Mouse (Mus musculus): ENCODE measurements around the gene Lrrc46.

Gene Lrrc46

GRCm38 (mm10) chr11:97050944-97051586, 9.9 kb upstream of the Lrrc46 start:
- in situ Hi-C loops (cut with MboI; ENCODE audit: low pct_unique_long_range_greater_than_20kb in 1 of 2, low sequenced_read_pairs in 2 of 2, unreplicated experiment in 1 of 2): no loop called here

DNA sequence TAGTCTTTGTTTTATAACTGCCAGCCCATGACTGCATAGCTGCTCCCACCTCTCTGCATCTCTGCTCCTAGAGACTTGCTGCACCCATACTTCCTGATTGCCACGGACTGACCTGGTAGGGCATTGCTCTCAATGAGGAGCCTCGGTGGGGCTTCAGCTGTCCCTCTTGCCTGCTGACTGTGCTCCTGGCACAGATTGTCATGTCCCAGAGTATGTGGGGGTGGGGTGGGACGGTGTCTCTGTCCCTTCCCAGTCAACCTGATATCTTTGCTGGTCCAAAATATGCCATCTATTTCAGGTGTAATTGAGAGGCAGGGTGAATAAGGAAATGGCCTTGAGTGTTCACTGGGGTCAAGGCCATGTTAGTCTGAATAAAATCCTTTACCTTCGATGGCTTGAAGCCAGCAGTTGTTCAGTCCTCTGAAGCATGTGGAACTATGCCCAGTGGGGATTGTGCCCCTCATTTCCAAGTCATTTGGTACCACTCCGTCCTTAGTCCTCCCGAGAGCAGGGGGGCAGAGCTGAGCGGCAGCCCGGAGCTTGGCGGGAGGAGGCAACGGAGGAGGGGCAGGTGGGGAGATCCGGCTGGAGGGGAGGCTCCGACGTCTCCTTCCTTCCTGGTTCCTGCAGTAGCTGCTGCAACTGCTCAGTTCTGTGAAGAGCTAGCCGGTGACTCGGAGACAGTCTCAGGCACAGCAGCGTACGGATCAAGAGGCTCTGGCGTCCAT, 9.2 kb upstream of the Lrrc46 start, which contains the start of gene Osbpl7:
Osbpl7 (plus strand) TSS at position 413 of the 728 bp plus-strand sequence.
- in situ Hi-C loops (cut with MboI; ENCODE audit: low pct_unique_long_range_greater_than_20kb in 1 of 2, low sequenced_read_pairs in 2 of 2, unreplicated experiment in 1 of 2): no loop called here

DNA sequence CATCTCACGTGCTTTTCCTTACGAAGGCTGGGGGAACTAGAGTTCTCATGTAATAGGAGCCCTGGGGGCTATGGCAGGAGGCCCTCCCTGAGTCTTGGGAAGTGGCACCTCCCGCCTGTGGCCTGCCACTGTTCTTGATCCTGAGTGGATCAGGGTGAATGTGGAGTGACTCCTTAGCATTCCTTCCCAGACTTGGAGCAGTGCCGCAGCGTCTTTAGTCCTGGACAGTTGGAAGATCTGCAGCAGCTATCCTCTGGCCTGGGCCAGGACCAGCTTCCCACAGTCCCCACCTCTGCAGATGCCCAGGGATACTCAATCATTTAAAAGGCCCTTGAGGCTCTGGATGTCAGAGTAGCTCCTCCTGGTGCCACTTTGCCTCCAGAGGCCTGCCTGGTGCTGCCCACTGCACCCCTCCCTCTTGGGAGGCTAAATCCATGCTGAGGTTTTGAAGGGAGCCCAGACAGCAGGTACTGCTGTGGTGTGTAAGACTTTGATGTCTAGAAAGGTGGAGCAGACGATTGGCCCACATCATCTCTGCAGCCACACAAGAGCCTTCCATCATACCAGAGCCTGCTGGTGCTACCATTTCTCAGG, 8.4 kb upstream of the Lrrc46 start:
- in situ Hi-C loops (cut with MboI; ENCODE audit: low pct_unique_long_range_greater_than_20kb in 1 of 2, low sequenced_read_pairs in 2 of 2, unreplicated experiment in 1 of 2): no loop called here

- in situ Hi-C loops (cut with MboI; ENCODE audit: low pct_unique_long_range_greater_than_20kb in 1 of 2, low sequenced_read_pairs in 2 of 2, unreplicated experiment in 1 of 2): no loop called here
These were observed 7.0 kb upstream of the Lrrc46 start for GRCm38 (mm10) chr11:97048090-97048650.

DNA sequence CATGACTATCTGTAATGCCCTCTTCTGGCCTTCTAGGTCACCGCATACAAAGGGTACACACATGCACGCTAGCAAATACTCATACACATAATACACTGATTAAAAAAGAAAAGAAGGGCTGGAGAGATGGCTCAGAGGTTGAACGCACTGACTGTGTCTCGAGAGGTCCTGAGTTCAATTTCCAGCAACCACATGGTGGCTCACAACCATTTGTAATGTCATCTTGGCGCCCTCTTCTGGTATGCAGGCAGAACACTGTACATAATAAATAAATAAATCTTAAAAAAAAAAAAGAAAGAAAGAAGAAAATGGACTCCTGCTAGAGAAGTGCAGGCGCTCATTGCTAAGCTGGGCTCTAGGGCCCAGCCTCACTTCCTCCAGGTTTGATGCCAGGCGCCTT, 4.7 kb upstream of the Lrrc46 start:
- in situ Hi-C loops (cut with MboI; ENCODE audit: low pct_unique_long_range_greater_than_20kb in 1 of 2, low sequenced_read_pairs in 2 of 2, unreplicated experiment in 1 of 2): no loop called here

GRCm38 (mm10) chr11:97044902-97045301, 3.7 kb upstream of the Lrrc46 start:
- in situ Hi-C loops (cut with MboI; ENCODE audit: low pct_unique_long_range_greater_than_20kb in 1 of 2, low sequenced_read_pairs in 2 of 2, unreplicated experiment in 1 of 2): no loop called here

GRCm38 (mm10) chr11:97040301-97041021, 746 bp downstream of the Lrrc46 start:
- in situ Hi-C loops (cut with MboI; ENCODE audit: low pct_unique_long_range_greater_than_20kb in 1 of 2, low sequenced_read_pairs in 2 of 2, unreplicated experiment in 1 of 2): no loop called here

GRCm38 (mm10) chr11:97038881-97039280, 2.3 kb downstream of the Lrrc46 start:
- in situ Hi-C loops (cut with MboI; ENCODE audit: low pct_unique_long_range_greater_than_20kb in 1 of 2, low sequenced_read_pairs in 2 of 2, unreplicated experiment in 1 of 2): no loop called here

DNA sequence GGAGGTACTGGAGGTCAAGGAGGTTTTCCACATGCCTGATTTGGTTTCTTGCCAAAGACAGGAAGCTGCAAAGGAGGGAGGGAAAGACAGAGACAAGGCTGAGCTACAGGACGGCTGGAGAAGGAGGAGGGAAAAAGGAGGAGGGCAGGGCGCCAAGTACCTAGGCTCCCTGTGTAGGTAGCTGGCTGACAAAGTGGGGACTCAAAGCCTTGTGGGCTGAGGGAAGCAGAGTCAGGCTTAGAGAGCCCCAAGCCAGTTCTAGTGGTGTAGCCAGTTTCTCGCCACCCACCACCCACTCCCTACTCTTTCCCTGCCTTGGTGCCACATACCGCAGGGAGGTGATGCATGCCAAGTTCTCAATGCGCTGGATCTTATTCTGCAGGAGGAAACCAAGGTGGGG, 5.1 kb downstream of the Lrrc46 start:
- in situ Hi-C loops (cut with MboI; ENCODE audit: low pct_unique_long_range_greater_than_20kb in 1 of 2, low sequenced_read_pairs in 2 of 2, unreplicated experiment in 1 of 2): no loop called here

GRCm38 (mm10) chr11:97033781-97034180, 7.4 kb downstream of the Lrrc46 start:
- in situ Hi-C loops (cut with MboI; ENCODE audit: low pct_unique_long_range_greater_than_20kb in 1 of 2, low sequenced_read_pairs in 2 of 2, unreplicated experiment in 1 of 2): no loop called here

- in situ Hi-C loops (cut with MboI; ENCODE audit: low pct_unique_long_range_greater_than_20kb in 1 of 2, low sequenced_read_pairs in 2 of 2, unreplicated experiment in 1 of 2): no loop called here
These were observed 8.7 kb downstream of the Lrrc46 start for GRCm38 (mm10) chr11:97032499-97032898.

DNA sequence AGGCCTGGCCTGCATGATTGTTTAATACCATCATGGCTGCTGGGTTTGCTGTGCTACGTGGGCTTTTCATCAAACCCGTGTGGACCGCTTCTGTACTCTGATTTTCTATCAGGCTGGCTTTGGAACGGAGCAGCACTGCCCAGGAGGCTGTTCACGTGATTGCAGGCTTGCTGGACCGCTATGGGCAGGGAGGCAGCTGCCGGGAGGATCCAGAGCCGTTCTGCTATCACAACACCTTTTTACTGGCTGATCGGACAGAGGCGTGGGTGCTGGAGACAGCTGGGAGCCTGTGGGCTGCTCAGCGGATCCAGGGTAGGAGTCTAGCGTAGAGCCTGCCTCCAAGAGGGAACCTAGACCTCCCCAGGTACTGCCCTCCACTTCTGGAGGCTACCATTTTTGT, 9.2 kb downstream of the Lrrc46 start:
- in situ Hi-C loops (cut with MboI; ENCODE audit: low pct_unique_long_range_greater_than_20kb in 1 of 2, low sequenced_read_pairs in 2 of 2, unreplicated experiment in 1 of 2): no loop called here

DNA sequence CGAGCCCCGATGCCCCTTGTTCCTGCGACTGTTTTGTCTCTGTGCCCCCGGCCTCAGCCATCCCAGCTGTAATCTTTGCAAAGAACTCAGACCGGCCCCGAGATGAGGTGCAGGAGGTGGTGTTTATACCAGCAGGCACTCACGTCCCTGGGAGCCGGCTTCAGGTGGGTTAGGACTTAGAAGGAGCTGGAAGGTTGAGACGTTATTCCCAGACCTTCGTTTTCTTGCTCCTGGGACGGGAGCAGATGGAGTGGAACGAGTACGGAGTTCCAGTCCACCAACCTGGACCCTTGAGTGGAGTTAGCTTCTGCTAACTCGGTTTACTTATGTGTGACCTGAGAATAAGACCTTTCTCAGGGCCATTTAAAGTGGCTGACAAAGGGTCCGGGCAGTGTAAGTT, 10.8 kb downstream of the Lrrc46 start:
- in situ Hi-C loops (cut with MboI; ENCODE audit: low pct_unique_long_range_greater_than_20kb in 1 of 2, low sequenced_read_pairs in 2 of 2, unreplicated experiment in 1 of 2): no loop called here

DNA sequence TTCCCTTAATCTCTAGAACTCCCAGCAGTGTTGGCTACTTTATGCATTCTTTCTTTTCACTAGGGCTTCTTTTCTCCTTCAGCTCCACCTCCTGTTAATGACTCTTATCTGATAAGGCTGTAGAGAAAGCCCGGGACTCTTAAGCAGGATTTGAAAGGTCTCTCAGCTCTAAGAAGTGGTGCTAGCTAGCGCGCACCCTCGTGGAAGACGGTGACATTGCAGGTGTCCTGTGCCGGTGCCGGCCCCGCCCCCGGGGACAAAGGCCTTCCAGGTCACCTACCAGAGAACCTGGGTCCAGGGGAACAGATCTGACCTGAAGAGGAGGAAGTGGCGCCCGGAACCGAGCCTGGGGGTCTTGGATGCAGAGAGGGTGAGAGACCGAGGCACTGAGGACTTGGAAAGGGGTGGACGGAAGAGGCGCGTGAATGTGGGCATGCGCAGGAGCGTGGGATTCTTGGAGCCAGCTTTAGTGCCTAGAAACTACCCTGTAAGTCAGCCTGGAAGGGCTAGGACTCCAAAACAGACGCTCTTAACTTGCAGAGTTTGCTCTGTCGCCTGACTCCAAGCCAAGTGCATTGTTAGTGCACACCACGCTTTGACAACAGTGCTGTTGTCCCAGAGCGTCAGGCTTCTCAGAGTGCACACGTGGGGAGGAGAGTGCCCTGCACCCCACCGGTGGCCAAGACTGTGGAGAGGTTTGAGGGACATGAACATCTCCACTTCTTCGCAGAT, 11.4 kb downstream of the Lrrc46 start, which contains the start of gene Scrn2:
Scrn2 (plus strand) TSS at position 253 of the 732 bp plus-strand sequence.
- in situ Hi-C loops (cut with MboI; ENCODE audit: low pct_unique_long_range_greater_than_20kb in 1 of 2, low sequenced_read_pairs in 2 of 2, unreplicated experiment in 1 of 2): no loop called here

DNA sequence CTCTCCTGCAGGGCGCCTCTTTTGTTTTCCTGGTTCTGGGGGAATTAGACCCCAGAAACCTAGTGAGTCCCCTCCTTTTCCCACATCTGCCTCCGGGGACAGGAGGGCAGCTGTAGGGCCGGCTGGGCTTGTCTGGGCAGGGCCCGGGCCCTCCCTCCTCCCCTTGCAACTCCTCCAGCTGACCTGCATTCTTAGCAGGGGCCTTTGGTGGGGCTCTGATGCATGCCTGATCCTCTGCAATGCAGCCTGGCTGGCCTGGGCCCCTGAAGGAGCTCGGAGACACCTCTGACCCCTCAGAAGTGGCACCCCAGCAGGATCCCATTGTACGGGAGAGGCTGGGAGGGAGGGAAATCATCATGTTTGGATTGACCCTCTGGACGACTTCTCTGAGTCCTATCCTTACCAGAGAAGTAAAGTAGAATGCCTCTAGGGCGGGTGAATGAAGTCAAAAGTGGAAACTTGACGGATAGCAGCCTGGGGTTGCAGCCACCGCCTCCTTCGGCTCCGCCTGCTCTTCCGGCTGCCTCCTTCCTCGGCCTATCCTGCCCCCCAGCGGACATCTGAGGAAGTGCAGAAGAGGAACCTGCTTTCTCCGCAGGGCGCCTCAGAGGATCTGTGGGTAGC, 15.4 kb downstream of the Lrrc46 start:
- in situ Hi-C loops (cut with MboI; ENCODE audit: low pct_unique_long_range_greater_than_20kb in 1 of 2, low sequenced_read_pairs in 2 of 2, unreplicated experiment in 1 of 2): no loop called here

GRCm38 (mm10) chr11:97024977-97025376, 16.2 kb downstream of the Lrrc46 start:
- in situ Hi-C loops (cut with MboI; ENCODE audit: low pct_unique_long_range_greater_than_20kb in 1 of 2, low sequenced_read_pairs in 2 of 2, unreplicated experiment in 1 of 2): loop anchor here (5.0 to 25.0 kb wide), 2 partner anchors 38 to 688 kb away; no protein-coding TSS in a partner anchor

- in situ Hi-C loops (cut with MboI; ENCODE audit: low pct_unique_long_range_greater_than_20kb in 1 of 2, low sequenced_read_pairs in 2 of 2, unreplicated experiment in 1 of 2): loop anchor here (5.0 to 25.0 kb wide), 2 partner anchors 35 to 685 kb away; no protein-coding TSS in a partner anchor
These were observed 19.2 kb downstream of the Lrrc46 start for GRCm38 (mm10) chr11:97021873-97022484.

Measured in mouse embryonic stem cell (cell line).